Mouse (Mus musculus): ENCODE results near the gene Rpgrip1. TPM values are rescaled to one million over a fixed set of nuclear protein-coding genes. Genes with fewer than 3 reads are reported as not detected.
A peak's percentile ranks its signal among the peaks of the same experiment; 100 is the strongest.

Rpgrip1 gene
- total RNA-seq, 2 experiments from 2014 or later = not detected

GRCm38 (mm10) chr14:52190740-52191359, 80.3 kb downstream of the Rpgrip1 start:
- intact Hi-C loops (cut with DNase I) = no loop called here
- DNase-seq (ENCODE audit: low spot score) = no peak

GRCm38 (mm10) chr14:52195691-52196090, 85.2 kb downstream of the Rpgrip1 start:
- no peak for DNase-seq (ENCODE audit: low spot score)
- intact Hi-C loops (cut with DNase I) = loop anchor here (2.0 to 5.0 kb wide), 2 partner anchors 71 to 88 kb away; no protein-coding TSS in a partner anchor

GRCm38 (mm10) chr14:52196230-52197155, 86.0 kb downstream of the Rpgrip1 start:
- intact Hi-C loops (cut with DNase I) = loop anchor here (2.0 to 5.0 kb wide), 2 partner anchors 72 to 89 kb away; no protein-coding TSS in a partner anchor
- no peak for DNase-seq (ENCODE audit: low spot score)

- intact Hi-C loops (cut with DNase I) = loop anchor here (2.0 to 5.0 kb wide), 2 partner anchors 73 to 90 kb away; no protein-coding TSS in a partner anchor
- peak; percentile 63 for DNase-seq (ENCODE audit: low spot score)
Observed at GRCm38 (mm10) chr14:52197156-52197878, 86.8 kb downstream of the Rpgrip1 start, which contains the start of gene Supt16. Gene Supt16, minus strand, starts transcription at chr14:52197416.

- intact Hi-C loops (cut with DNase I) = loop anchor here (5.0 kb wide), 1 partner anchor 91 kb away; no protein-coding TSS in a partner anchor
- DNase-seq (ENCODE audit: low spot score) = no peak
Observed at GRCm38 (mm10) chr14:52198141-52198540, 87.6 kb downstream of the Rpgrip1 start.

GRCm38 (mm10) chr14:52199412-52199811, 88.9 kb downstream of the Rpgrip1 start:
- intact Hi-C loops (cut with DNase I) = loop anchor here (5.0 kb wide), 1 partner anchor 92 kb away; no protein-coding TSS in a partner anchor
- no peak for DNase-seq (ENCODE audit: low spot score)

Other genes with a start within 250 kb of the Rpgrip1 start
- 10 to 100 TPM; 19.8 to 20.9 TPM for gene Mettl17, start 225.9 kb upstream of the Rpgrip1 start, total RNA-seq (2021)
- under 1 TPM in 1 of 2 experiments, not detected in 1; 0.36 TPM for gene Slc39a2, start 217.8 kb upstream of the Rpgrip1 start, total RNA-seq (2021)
- gene Ndrg2, start 196.5 kb upstream of the Rpgrip1 start, total RNA-seq (2021) = 1,000 to 10,000 TPM; 1,299 to 1,387 TPM
- gene Tppp2, start 192.3 kb upstream of the Rpgrip1 start, total RNA-seq (2021) = not detected
- not detected for gene Rnase13, start 187.9 kb upstream of the Rpgrip1 start, total RNA-seq (2021)
- 10 to 100 TPM; 31.2 to 41.2 TPM for gene Arhgef40, start 126.0 kb upstream of the Rpgrip1 start, total RNA-seq (2021)
- gene Tmem253, start 95.0 kb upstream of the Rpgrip1 start, total RNA-seq (2021) = 1 to 10 TPM; 3.3 to 3.9 TPM
- 10 to 100 TPM; 24.8 to 29.0 TPM for gene Zfp219, start 90.0 kb upstream of the Rpgrip1 start, total RNA-seq (2021)
- gene Olfr221, start 68.2 kb upstream of the Rpgrip1 start, total RNA-seq (2021) = not detected
- gene Hnrnpc, start 6.7 kb upstream of the Rpgrip1 start, total RNA-seq (2021) = 100 to 1,000 TPM; 132 to 147 TPM
- gene Supt16, start 86.7 kb downstream of the Rpgrip1 start, total RNA-seq (2021) = 10 to 100 TPM; 22.1 to 23.3 TPM
- gene Chd8, start 147.1 kb downstream of the Rpgrip1 start, total RNA-seq (2021) = 10 to 100 TPM; 34.6 to 44.8 TPM
- gene Tox4, start 168.4 kb downstream of the Rpgrip1 start, total RNA-seq (2021) = 10 to 100 TPM; 33.0 to 37.6 TPM
- 1 to 10 TPM; 4.2 to 5.2 TPM for gene Rab2b, start 168.8 kb downstream of the Rpgrip1 start, total RNA-seq (2021)
- 10 to 100 TPM; 14.3 to 17.8 TPM for gene Mettl3, start 194.4 kb downstream of the Rpgrip1 start, total RNA-seq (2021)
- gene Sall2, start 218.1 kb downstream of the Rpgrip1 start, total RNA-seq (2021) = 1 to 10 TPM; 1.4 to 1.8 TPM
- not detected for gene Olfr1513, start 245.7 kb downstream of the Rpgrip1 start, total RNA-seq (2021)

Data from heart, postnatal 25 days (tissue).